Mouse (Mus musculus) WW6 (cell line): ENCODE results near the gene Tnni2.

Experiments
- DNase-seq: peaks from one replicate; pipeline ENCODE4 v3.0.0-alpha.2; 2013; ENCODE audit warnings: low read depth, low spot score

Gene Tnni2

GRCm38 (mm10) chr7:142482256-142482609, 40.6 kb downstream of the Tnni2 start:
- DNase-seq = no peak

- no peak for DNase-seq
These were observed 41.5 kb downstream of the Tnni2 start for GRCm38 (mm10) chr7:142483136-142483535.

- DNase-seq = no peak
These were observed 43.2 kb downstream of the Tnni2 start for GRCm38 (mm10) chr7:142484780-142485179.

GRCm38 (mm10) chr7:142486751-142487162, 45.1 kb downstream of the Tnni2 start:
- no peak for DNase-seq

- no peak for DNase-seq
These were observed 45.8 kb downstream of the Tnni2 start for GRCm38 (mm10) chr7:142487341-142487859.

GRCm38 (mm10) chr7:142488053-142488452, 46.4 kb downstream of the Tnni2 start:
- no peak for DNase-seq

- no peak for DNase-seq
These were observed 51.9 kb downstream of the Tnni2 start for GRCm38 (mm10) chr7:142493535-142493934.
